Comparison of ENCODE assay signal across 9 mouse cellular contexts in genomic region chr6:134925673-134926337, GRCm38 (mm10). TPM values are rescaled to one million over a fixed set of nuclear protein-coding genes. Genes with fewer than 3 reads are reported as not detected.
DNase-seq lines count a peak whose midpoint lies in the region; ATAC-seq and TF ChIP-seq lines count a peak whose summit lies in the region.
"Had no signal": no experiment of that assay in that cellular context is flagged by ENCODE, and none has a peak within 500 bp of the region (broad histone marks: within the 10 kb centered on the region; RNA-seq: fewer than 3 reads in every experiment).

No protein-coding gene starts in this region.

- intact Hi-C loops in left cerebral cortex, adult 2 months (cut with DNase I), result loop anchor here (10.0 kb wide), 1 partner anchor 281 kb away; no protein-coding TSS in a partner anchor

- H3K4me3 ChIP-seq in liver, embryonic 11.5 days (ENCODE audit: low read depth, low read length), result no peak overlapping the region
- H3K4me3 ChIP-seq in MEL (ENCODE audit: control insufficient read depth in 1 of 2, insufficient read depth in 1 of 2, low read depth in 2 of 2, low read length in 2 of 2), result peak overlapping the region in 1 of 2 experiments; percentile 81; a peak in 2 of 4 replicates
- H3K4me3 ChIP-seq in forebrain, embryonic 12.5 days (replicated peaks), result 0 out of 2 replicates have a peak overlapping the region, but pooled peaks have one; percentile 8
- peak overlapping the region; percentile 81 for H3K4me3 ChIP-seq in myocyte
- H3K4me3 ChIP-seq in left cerebral cortex, adult 2 months, result no peak overlapping the region

- DNase-seq in liver, embryonic 11.5 days (ENCODE audit: low spot score), result no peak
- DNase-seq in liver (no peak), MEL (ENCODE audit: low read depth, low spot score) (peak; percentile 54)
- no peak for DNase-seq in left cerebral cortex, adult 2 months (ENCODE audit: extremely low spot score in 1 of 2, low spot score in 2 of 2)
- DNase-seq in gastrocnemius, adult 18-20 months (ENCODE audit: low spot score), result no peak

- H3K27me3 ChIP-seq in liver, embryonic 11.5 days (replicated peaks; ENCODE audit: control insufficient read depth, insufficient read depth, low read length), result no peaks in the 10 kb centered on the region
- H3K27me3 ChIP-seq in MEL (ENCODE audit: control insufficient read depth in 1 of 2, insufficient read depth in 2 of 2, low read length in 2 of 2) (no peaks in the 10 kb centered on the region), myocyte (ENCODE audit: control insufficient read depth, insufficient read depth, insufficient read length) (no peaks in the 10 kb centered on the region)
- no peaks in the 10 kb centered on the region for H3K27me3 ChIP-seq in forebrain, embryonic 12.5 days
- H3K27me3 ChIP-seq: limb, embryonic 12.5 days had no signal

- H3K36me3 ChIP-seq in liver, embryonic 11.5 days (ENCODE audit: control insufficient read depth, insufficient read depth, low read length), result no peaks in the 10 kb centered on the region; the same call in 1 of the 2 replicates
- H3K36me3 ChIP-seq in MEL (ENCODE audit: control insufficient read depth in 1 of 2, insufficient read depth in 2 of 2, low read length in 2 of 2), result peaks cover 2 to 32% of the 10 kb centered on the region in 2 experiments; a peak in 3 of 4 replicates
- H3K36me3 ChIP-seq in forebrain, embryonic 12.5 days (replicated peaks), result peaks cover 4% of the 10 kb centered on the region
- peaks cover 11% of the 10 kb centered on the region for H3K36me3 ChIP-seq in myocyte (ENCODE audit: control insufficient read depth, insufficient read depth)

- whole genome bisulfite sequencing in liver, embryonic 11.5 days, result 68% methylated on average over 4 of the region's 4 CpGs
- WGBS in forebrain, embryonic 12.5 days, result 62% methylated on average over 4 of the region's 4 CpGs

- no peak overlapping the region for H3ac ChIP-seq in myocyte (ENCODE audit: control insufficient read depth, insufficient read length)

- H3K79me2 ChIP-seq in MEL (ENCODE audit: control insufficient read depth, insufficient read depth, low read length, poor library complexity) (peaks cover 48% of the 10 kb centered on the region), myocyte (ENCODE audit: control insufficient read depth, insufficient read depth) (peaks cover 73% of the 10 kb centered on the region)

- H3K4me1 ChIP-seq in liver, embryonic 11.5 days (replicated peaks; ENCODE audit: control insufficient read depth, insufficient read depth, low read length), result peaks cover 29% of the 10 kb centered on the region
- H3K4me1 ChIP-seq in MEL (ENCODE audit: control insufficient read depth in 1 of 2, insufficient read depth in 2 of 2, low read length in 2 of 2), result peaks cover 10 to 13% of the 10 kb centered on the region in 2 experiments
- H3K4me1 ChIP-seq in forebrain, embryonic 12.5 days, result peaks cover 60% of the 10 kb centered on the region

- no peak overlapping the region for H3K9ac ChIP-seq in liver, embryonic 11.5 days (ENCODE audit: low read depth, low read length)
- H3K9ac ChIP-seq in MEL (ENCODE audit: control insufficient read depth, low read depth, low read length, poor library complexity, severe bottlenecking), result peak overlapping the region; percentile 97
- H3K9ac ChIP-seq in forebrain, embryonic 12.5 days, result no peak overlapping the region

- no peak for TF ChIP-seq POLR2A in MEL (IDR thresholded peaks at IDR 0.05; ENCODE audit: control insufficient read depth in 1 of 2, insufficient read depth in 1 of 2, low read depth in 1 of 2, low read length in 2 of 2, poor library complexity in 1 of 2)
- no peak for TF ChIP-seq POLR2A in myocyte (IDR thresholded peaks at IDR 0.05; ENCODE audit: insufficient read length, low read depth)

- no peak for ATAC-seq in liver, embryonic 11.5 days (replicated peaks; ENCODE audit: low FRiP score)
- ATAC-seq in forebrain, embryonic 12.5 days (ENCODE audit: low FRiP score), result no peak

- TF ChIP-seq CTCF in MEL (IDR thresholded peaks at IDR 0.05 in 2 of 3, conservative IDR thresholded peaks at IDR 0.05 in 1 of 3; ENCODE audit: control insufficient read depth in 1 of 3, insufficient read depth in 1 of 3, low read depth in 2 of 3, low read length in 3 of 3, poor library complexity in 1 of 3, severe bottlenecking in 1 of 3), result no peak
- TF ChIP-seq CTCF in left cerebral cortex, adult 2 months (IDR thresholded peaks at IDR 0.05), result no peak

- peak overlapping the region; percentile 22; the same call in 1 of the 2 replicates for H3K4me2 ChIP-seq in liver, embryonic 11.5 days
- H3K4me2 ChIP-seq in forebrain, embryonic 12.5 days, result peak overlapping the region; percentile 40
- H3K4me2 ChIP-seq in myocyte (ENCODE audit: low read depth), result peak overlapping the region; percentile 98

- TF ChIP-seq RAD21 in MEL (IDR thresholded peaks at IDR 0.05; ENCODE audit: low read depth, low read length), result no peak

- H3K9me3 ChIP-seq in liver, embryonic 11.5 days (ENCODE audit: control insufficient read depth, low read length), result no peaks in the 10 kb centered on the region
- H3K9me3 ChIP-seq in MEL (replicated peaks; ENCODE audit: insufficient read depth, low read length), result no peaks in the 10 kb centered on the region
- no peaks in the 10 kb centered on the region for H3K9me3 ChIP-seq in forebrain, embryonic 12.5 days
- H3K9me3 ChIP-seq: limb, embryonic 12.5 days had no signal

- no peak for TF ChIP-seq EP300 in MEL (IDR thresholded peaks at IDR 0.05; ENCODE audit: low read depth in 1 of 2, low read length in 2 of 2)

- no peak overlapping the region for H3K27ac ChIP-seq in liver, embryonic 11.5 days (ENCODE audit: low read depth, low read length)
- H3K27ac ChIP-seq in MEL (ENCODE audit: control insufficient read depth, low read depth, low read length), result no peak overlapping the region; the same call in 1 of the 2 replicates
- H3K27ac ChIP-seq in forebrain, embryonic 12.5 days, result no peak overlapping the region
- H3K27ac ChIP-seq in left cerebral cortex, adult 2 months, result no peak overlapping the region

TF ChIP-seq in MEL, 35 proteins besides CTCF, POLR2A, EP300 and RAD21:
- TF ChIP-seq ZNF384 (IDR thresholded peaks at IDR 0.05; ENCODE audit: low read depth, low read length) (peak; percentile 65), TAL1 (IDR thresholded peaks at IDR 0.05; ENCODE audit: low read length) (no peak)

TF ChIP-seq in myocyte, 11 proteins besides CTCF, POLR2A, EP300 and RAD21:
- TF ChIP-seq MAX (IDR thresholded peaks at IDR 0.05; ENCODE audit: low read depth) (no peak), CEBPB (IDR thresholded peaks at IDR 0.05; ENCODE audit: insufficient read depth, poor library complexity, severe bottlenecking) (no peak), USF1 (IDR thresholded peaks at IDR 0.05; ENCODE audit: low read depth) (no peak)

RNA-seq across cellular contexts. Expression of gene Cdkn1b, which starts 5.6 kb away (rescaled TPM):
- polyA plus RNA-seq in liver, embryonic 11.5 days (2014; fragmentation: Nextera tagmentation; extraction: Ambion mirVana), result 8.9 and 9.4 TPM in 2 replicates
- total RNA-seq in MEL (2012; rRNA removed), result 7.7 and 12.0 TPM in 2 replicates
- 10 to 100 TPM in 1 of 2 experiments, not detected in 1; 21.2 TPM for polyA plus RNA-seq in MEL (2012; ENCODE audit: insufficient read depth in 1 of 2, insufficient read length in 2 of 2, low read depth in 1 of 2, low replicate concordance in 2 of 2, missing spikeins in 1 of 2)
- 36.4 and 40.5 TPM in 2 replicates for polyA plus RNA-seq in forebrain, embryonic 12.5 days (2016; fragmentation: Nextera tagmentation; extraction: Ambion mirVana)
- 27.7 TPM for polyA plus RNA-seq in myocyte (2012; fragmentation: generic; extraction: Trizol)
- 10 to 100 TPM; 36.8 to 42.3 TPM for total RNA-seq in left cerebral cortex, adult 2 months (2021)
- 10 to 100 TPM; 32.2 to 34.1 TPM for total RNA-seq in gastrocnemius, adult 18-20 months (2021)

RNA-seq across cellular contexts. Expression of gene Gpr19, which starts 27.4 kb away (rescaled TPM):
- polyA plus RNA-seq in liver, embryonic 11.5 days (2014; fragmentation: Nextera tagmentation; extraction: Ambion mirVana), result 6.1 and 9.1 TPM in 2 replicates
- total RNA-seq in MEL (2012; rRNA removed), result 8.4 and 9.0 TPM in 2 replicates
- 10 to 100 TPM in 1 of 2 experiments, not detected in 1; 11.7 TPM for polyA plus RNA-seq in MEL (2012; ENCODE audit: insufficient read depth in 1 of 2, insufficient read length in 2 of 2, low read depth in 1 of 2, low replicate concordance in 2 of 2, missing spikeins in 1 of 2)
- 38.5 and 45.6 TPM in 2 replicates for polyA plus RNA-seq in forebrain, embryonic 12.5 days (2016; fragmentation: Nextera tagmentation; extraction: Ambion mirVana)
- 2.2 TPM for polyA plus RNA-seq in myocyte (2012; fragmentation: generic; extraction: Trizol)
- total RNA-seq in left cerebral cortex, adult 2 months (2021), result 10 to 100 TPM; 22.2 to 26.9 TPM
- total RNA-seq in gastrocnemius, adult 18-20 months (2021), result 1 to 10 TPM; 4.2 to 5.1 TPM

RNA-seq across cellular contexts. Expression of gene Apold1, which starts 55.7 kb away (rescaled TPM):
- 2.5 and 2.6 TPM in 2 replicates for polyA plus RNA-seq in liver, embryonic 11.5 days (2014; fragmentation: Nextera tagmentation; extraction: Ambion mirVana)
- total RNA-seq in MEL (2012; rRNA removed), result 0.07 and 0.12 TPM in 2 replicates
- under 1 TPM in 1 of 2 experiments, not detected in 1; 0.08 TPM for polyA plus RNA-seq in MEL (2012; ENCODE audit: insufficient read depth in 1 of 2, insufficient read length in 2 of 2, low read depth in 1 of 2, low replicate concordance in 2 of 2, missing spikeins in 1 of 2)
- polyA plus RNA-seq in forebrain, embryonic 12.5 days (2016; fragmentation: Nextera tagmentation; extraction: Ambion mirVana), result 3.7 and 3.9 TPM in 2 replicates
- polyA plus RNA-seq in myocyte (2012; fragmentation: generic; extraction: Trizol), result 0.12 TPM
- 1 to 10 TPM; 3.7 to 6.4 TPM for total RNA-seq in left cerebral cortex, adult 2 months (2021)
- total RNA-seq in gastrocnemius, adult 18-20 months (2021), result 1 to 10 TPM; 1.6 to 4.9 TPM
- total RNA-seq: granulocyte monocyte progenitor cell, adult 5-6 weeks had no signal

Comparison
In these comparisons a context has a peak if more than half of its experiments do, and no peak if none do; other contexts are left out.
1. H3K4me2 ChIP-seq: peak in every context shown above with its lines; median percentile 98 in myocyte; 40 in forebrain, embryonic 12.5 days; 22 in liver, embryonic 11.5 days.
2. H3K4me3 ChIP-seq: peak in forebrain, embryonic 12.5 days (single experiment) and myocyte (single experiment); none in liver, embryonic 11.5 days (single experiment) and left cerebral cortex, adult 2 months (single experiment).